Mouse (Mus musculus) midbrain, embryonic 16.5 days (tissue): ENCODE data around the gene Pex14. TPM values are rescaled to one million over a fixed set of nuclear protein-coding genes. Genes with fewer than 3 reads are reported as not detected.

Experiments
- ATAC-seq: fragments of 200-750 bp; cut with Nextera tagmentation; 2 replicates; pipeline ENCODE4 v1.8.0; 2017; ENCODE audit warnings: moderate TSS enrichment
- H3K27ac ChIP-seq: fragments of 300-500 bp; sonication (generic); 2 replicates; pipeline ENCODE4 v1.5.1; 2014; ENCODE audit warnings: mild to moderate bottlenecking, low read length, mixed read lengths
- H3K27me3 ChIP-seq: fragments of 300-500 bp; sonication (generic); 2 replicates; pipeline ENCODE4 v1.6.1; 2014; ENCODE audit warnings: low read depth, low read length, mixed read lengths; ENCODE audit not compliant: control insufficient read depth, insufficient read depth
- H3K36me3 ChIP-seq: fragments of 300-500 bp; sonication (generic); 2 replicates; pipeline ENCODE4 v1.6.1; 2014; ENCODE audit warnings: mild to moderate bottlenecking, low read length, moderate library complexity, mixed read lengths; ENCODE audit not compliant: control insufficient read depth, insufficient read depth
- H3K4me1 ChIP-seq: fragments of 300-500 bp; sonication (generic); 2 replicates; pipeline ENCODE4 v1.6.1; 2014; ENCODE audit warnings: mild to moderate bottlenecking, low read length, mixed read lengths; ENCODE audit not compliant: control insufficient read depth, insufficient read depth
- H3K4me2 ChIP-seq: fragments of 300-500 bp; sonication (generic); 2 replicates; pipeline ENCODE4 v1.6.1; 2014; ENCODE audit warnings: mild to moderate bottlenecking, low read length, mixed read lengths
- H3K4me3 ChIP-seq: fragments of 300-500 bp; sonication (generic); 2 replicates; pipeline ENCODE4 v1.5.1; 2014; ENCODE audit warnings: low read depth, mild to moderate bottlenecking, low read length, moderate library complexity, mixed read lengths
- H3K9ac ChIP-seq: fragments of 300-500 bp; sonication (generic); 2 replicates; pipeline ENCODE4 v1.6.1; 2014; ENCODE audit warnings: low read depth, low read length, mixed read lengths
- H3K9me3 ChIP-seq: fragments of 300-500 bp; sonication (generic); replicated peaks from 2 replicates; pipeline ENCODE4 v1.6.1; 2014; ENCODE audit warnings: mild to moderate bottlenecking, low read length, mixed read lengths; ENCODE audit not compliant: control insufficient read depth, poor library complexity, severe bottlenecking
- WGBS: fragments of 180-500 bp; shearing (Covaris S2); extraction: QIAGEN DNeasy Blood & Tissue Kit; methylation state at CpG from one replicate; pipeline ENCODE4 v1.1.7; 2014; 5-methylcytosine and 5-hydroxymethylcytosine counted together
- polyA plus RNA-seq: library from polyadenylated mRNA; unstranded; fragments of >200 nt; fragmentation: Nextera tagmentation; extraction: Ambion mirVana; gene quantifications from 2 replicates; pipeline ENCODE4 v1.2.1, GENCODE M21; 2015

Pex14 gene
- polyA plus RNA-seq, 1 experiment from 2014 or later = 57.0 TPM

GRCm38 (mm10) chr4:148990038-148990437 is 109.6 kb downstream of the Pex14 start:
- 31% methylated on average over 2 of the region's 2 CpGs for WGBS
- Histone ChIP-seq H3K4me2 (no peak overlapping the region), H3K9ac (no peak overlapping the region; the same call in 1 of the 2 replicates), H3K4me3 (no peak overlapping the region), H3K36me3 (no peaks in the 10 kb centered on the region), H3K27me3 (no peaks in the 10 kb centered on the region), H3K4me1 (peaks cover 19% of the 10 kb centered on the region), H3K9me3 (no peaks in the 10 kb centered on the region), H3K27ac (no peak overlapping the region)
- ATAC-seq = no peak

GRCm38 (mm10) chr4:148985541-148986476 is 113.9 kb downstream of the Pex14 start:
- Histone ChIP-seq H3K4me3 (no peak overlapping the region), H3K4me2 (no peak overlapping the region), H3K9ac (peak overlapping the region; percentile 42), H3K27me3 (no peaks in the 10 kb centered on the region), H3K27ac (peak overlapping the region; percentile 8; the same call in 1 of the 2 replicates), H3K4me1 (peaks cover 25% of the 10 kb centered on the region), H3K9me3 (no peaks in the 10 kb centered on the region), H3K36me3 (no peaks in the 10 kb centered on the region; the same call in 1 of the 2 replicates)
- ATAC-seq = 0 out of 2 replicates have a peak, but pooled peaks have one; percentile 26
- WGBS = 47% methylated on average over 24 of the region's 24 CpGs

GRCm38 (mm10) chr4:148984701-148985540 is 114.8 kb downstream of the Pex14 start:
- H3K9ac ChIP-seq = no peak overlapping the region; the same call in 1 of the 2 replicates
- H3K4me3 ChIP-seq = no peak overlapping the region
- no peaks in the 10 kb centered on the region for H3K27me3 ChIP-seq
- H3K9me3 ChIP-seq = no peaks in the 10 kb centered on the region
- ATAC-seq = peak; percentile 55; the same call in 1 of the 2 replicates
- H3K36me3 ChIP-seq = no peaks in the 10 kb centered on the region; the same call in 1 of the 2 replicates
- WGBS = 52% methylated on average over 19 of the region's 19 CpGs
- peaks cover 25% of the 10 kb centered on the region for H3K4me1 ChIP-seq
- H3K4me2 ChIP-seq = no peak overlapping the region
- no peak overlapping the region for H3K27ac ChIP-seq

- H3K36me3 ChIP-seq = no peaks in the 10 kb centered on the region; the same call in 1 of the 2 replicates
- peaks cover 28% of the 10 kb centered on the region for H3K4me1 ChIP-seq
- ATAC-seq = no peak
- no peak overlapping the region for H3K9ac ChIP-seq
- no peak overlapping the region for H3K4me3 ChIP-seq
- WGBS = 57% methylated on average over 6 of the region's 6 CpGs
- no peaks in the 10 kb centered on the region for H3K9me3 ChIP-seq
- H3K27ac ChIP-seq = no peak overlapping the region
- no peaks in the 10 kb centered on the region for H3K27me3 ChIP-seq
- H3K4me2 ChIP-seq = no peak overlapping the region
These were observed 117.4 kb downstream of the Pex14 start for GRCm38 (mm10) chr4:148982274-148982673.

GRCm38 (mm10) chr4:148979837-148980236 is 119.8 kb downstream of the Pex14 start:
- no peaks in the 10 kb centered on the region; the same call in 1 of the 2 replicates for H3K36me3 ChIP-seq
- H3K27me3 ChIP-seq = no peaks in the 10 kb centered on the region
- H3K4me2 ChIP-seq = no peak overlapping the region
- H3K27ac ChIP-seq = no peak overlapping the region
- 62% methylated on average over 11 of the region's 11 CpGs for WGBS
- H3K4me3 ChIP-seq = no peak overlapping the region
- no peak overlapping the region for H3K9ac ChIP-seq
- peaks cover 12% of the 10 kb centered on the region for H3K4me1 ChIP-seq
- H3K9me3 ChIP-seq = no peaks in the 10 kb centered on the region
- ATAC-seq = no peak

- Histone ChIP-seq H3K36me3 (no peaks in the 10 kb centered on the region; the same call in 1 of the 2 replicates), H3K4me3 (no peak overlapping the region), H3K27ac (no peak overlapping the region), H3K9me3 (no peaks in the 10 kb centered on the region), H3K9ac (no peak overlapping the region), H3K4me1 (peaks cover 8% of the 10 kb centered on the region; the same call in 1 of the 2 replicates), H3K4me2 (no peak overlapping the region), H3K27me3 (no peaks in the 10 kb centered on the region)
- ATAC-seq = no peak
- 92% methylated on average over 11 of the region's 11 CpGs for WGBS
These were observed 120.8 kb downstream of the Pex14 start for GRCm38 (mm10) chr4:148978926-148979325.

- no peak for ATAC-seq
- Histone ChIP-seq H3K36me3 (no peaks in the 10 kb centered on the region; the same call in 1 of the 2 replicates), H3K9me3 (no peaks in the 10 kb centered on the region), H3K27ac (no peak overlapping the region), H3K4me3 (no peak overlapping the region), H3K27me3 (no peaks in the 10 kb centered on the region), H3K9ac (no peak overlapping the region), H3K4me1 (peaks cover 8% of the 10 kb centered on the region; the same call in 1 of the 2 replicates), H3K4me2 (no peak overlapping the region)
- 66% methylated on average over 9 of the region's 9 CpGs for WGBS
These were observed 121.3 kb downstream of the Pex14 start for GRCm38 (mm10) chr4:148978221-148978855.

GRCm38 (mm10) chr4:148974833-148975232 is 124.8 kb downstream of the Pex14 start:
- Histone ChIP-seq H3K9me3 (no peaks in the 10 kb centered on the region), H3K4me1 (peaks cover 10% of the 10 kb centered on the region; the same call in 1 of the 2 replicates), H3K36me3 (no peaks in the 10 kb centered on the region), H3K27ac (no peak overlapping the region), H3K4me3 (no peak overlapping the region), H3K4me2 (no peak overlapping the region), H3K9ac (no peak overlapping the region), H3K27me3 (no peaks in the 10 kb centered on the region)
- whole genome bisulfite sequencing = 31% methylated on average over 7 of the region's 7 CpGs
- no peak for ATAC-seq
